Mouse (Mus musculus) CH12F3 (cell line): Measurements from ENCODE around the gene Dock2.
"Not testable (repeated sequence)": the region's sequence is repeated elsewhere in the genome, so short reads cannot be mapped to it uniquely, and the experiment has no call there.

ENCODE experiments used
- in situ Hi-C: fragments of 300-500 bp; cut with MboI; formaldehyde crosslinking; loops from 2 replicates; pipeline ENCODE4 v1.14.3; 2020; ENCODE audit warnings: low sequenced_read_pairs

Gene Dock2

DNA sequence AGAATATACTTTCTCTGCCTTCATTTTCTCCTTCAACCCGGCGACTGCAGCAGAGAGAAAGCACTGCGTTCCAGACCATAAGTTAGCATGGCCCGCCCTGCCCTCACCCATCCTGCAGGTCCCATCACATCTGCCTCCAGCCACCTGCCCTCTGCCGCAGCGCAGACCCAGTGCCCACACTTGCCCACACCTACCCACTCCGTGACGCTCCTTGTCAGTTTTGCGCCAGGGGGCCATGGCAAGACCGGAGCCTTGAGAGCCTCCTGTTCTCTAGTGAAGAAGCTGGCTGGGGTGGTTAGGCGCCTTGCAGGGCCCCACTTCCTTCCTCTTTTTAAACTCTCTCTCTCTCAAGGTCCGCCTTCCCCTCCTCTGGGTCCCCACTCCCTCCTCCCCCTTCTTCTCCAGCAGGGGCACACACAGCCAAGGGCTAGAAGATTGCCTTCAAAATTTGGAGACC, at the start of gene Dock2:
Dock2 (minus strand) TSS at position 306 of the 457 bp plus-strand sequence.
- in situ Hi-C loops, result no loop called here

- in situ Hi-C loops, result no loop called here
These were observed 49.0 kb upstream of the Dock2 start for GRCm38 (mm10) chr11:34832678-34833077.

DNA sequence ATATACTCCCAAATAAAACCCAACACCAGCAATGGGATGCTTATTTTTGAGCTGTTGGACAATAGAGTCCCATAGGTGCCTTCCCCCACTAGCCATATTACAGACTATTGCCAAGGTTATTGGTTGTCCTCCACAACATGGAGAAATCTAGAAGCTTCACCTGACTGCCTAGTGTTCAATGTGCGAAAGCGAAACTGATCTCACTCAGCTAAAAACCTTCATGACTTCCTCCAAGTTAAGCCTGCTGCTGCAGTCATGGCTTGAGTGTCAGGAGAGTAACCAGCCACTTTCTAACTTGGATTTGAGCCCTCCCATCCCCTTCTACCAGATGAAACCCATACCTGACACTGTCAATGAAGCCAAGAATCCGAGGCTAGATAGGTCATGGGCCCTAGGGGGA, 44.1 kb upstream of the Dock2 start:
- in situ Hi-C loops, result no loop called here

DNA sequence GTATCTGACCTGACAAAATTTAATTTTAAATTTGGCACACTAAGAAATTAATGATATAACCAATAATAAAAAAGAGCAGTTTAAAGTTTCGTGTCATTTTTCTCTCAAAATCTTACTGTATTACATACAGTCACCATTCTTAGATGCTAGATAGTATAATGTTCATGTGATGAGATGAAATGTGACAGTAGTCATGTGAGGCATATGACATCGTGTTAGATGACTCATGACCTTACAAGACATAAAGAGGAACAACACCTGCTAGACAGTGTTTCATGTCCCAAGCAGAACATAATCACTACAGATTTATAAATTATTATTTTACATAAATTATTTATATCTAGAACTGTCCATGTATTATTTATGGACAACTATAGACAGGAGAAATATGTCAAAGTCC, 43.2 kb upstream of the Dock2 start:
- in situ Hi-C loops, result no loop called here

DNA sequence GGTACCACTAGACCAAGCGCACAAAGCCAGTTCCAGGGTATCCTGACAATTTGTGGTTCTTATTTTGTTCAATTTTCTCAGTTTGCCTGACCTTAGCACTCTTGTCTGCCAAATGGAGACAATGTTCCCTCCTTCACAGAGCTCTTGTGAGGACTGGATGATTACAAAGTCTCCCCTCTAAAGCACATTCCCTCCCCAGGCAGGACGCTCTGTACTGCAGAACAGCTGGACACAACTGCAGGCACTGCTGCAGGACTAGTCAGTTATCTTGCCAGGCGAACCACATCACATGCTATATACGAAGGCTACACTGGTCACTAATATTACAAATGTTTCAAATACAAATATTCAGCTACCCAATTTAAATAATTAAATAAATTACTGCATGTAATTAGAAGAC, 41.1 kb upstream of the Dock2 start:
- in situ Hi-C loops, result loop anchor here (25.0 kb wide), 1 partner anchor 587 kb away; no protein-coding TSS in a partner anchor

DNA sequence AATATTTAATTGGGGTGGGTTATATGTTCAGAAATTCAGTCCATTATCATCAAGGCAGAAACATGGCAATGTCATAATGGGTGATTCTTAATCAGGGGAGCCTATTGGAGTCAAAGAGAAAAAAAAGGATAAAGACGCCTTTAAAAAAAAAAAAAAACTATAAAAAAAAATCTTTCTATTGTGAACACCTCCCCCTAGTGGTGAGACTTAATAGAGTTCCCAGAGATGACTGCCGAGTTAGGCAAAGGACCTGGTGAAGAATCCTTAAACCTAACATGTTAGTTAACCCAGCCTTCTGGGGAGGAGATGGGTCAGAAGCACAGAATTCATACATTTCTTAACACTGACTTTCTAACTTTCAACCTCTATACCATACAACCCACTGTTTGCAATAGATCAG, 31.1 kb upstream of the Dock2 start:
- in situ Hi-C loops, result loop anchor here (25.0 kb wide), 1 partner anchor 577 kb away; no protein-coding TSS in a partner anchor

DNA sequence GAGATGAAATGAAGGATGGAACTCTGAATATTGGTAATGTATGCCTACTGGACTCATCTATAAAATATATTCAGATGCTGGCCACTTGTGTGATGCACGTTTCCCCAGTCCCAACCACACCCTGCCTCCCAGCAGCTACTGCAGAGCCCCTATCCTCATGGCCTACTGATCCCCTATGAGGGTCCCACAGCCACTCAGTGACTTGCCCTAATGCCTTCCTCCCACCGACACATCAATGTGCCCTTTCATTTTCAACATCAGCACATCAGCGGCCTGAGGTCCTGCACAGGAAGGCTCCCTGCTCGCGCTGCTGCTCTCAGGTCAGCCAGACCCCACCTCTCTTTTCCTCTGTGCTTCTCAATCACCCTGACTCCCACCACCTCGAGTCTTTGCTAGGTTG, 30.6 kb upstream of the Dock2 start:
- in situ Hi-C loops, result loop anchor here (25.0 kb wide), 1 partner anchor 577 kb away; no protein-coding TSS in a partner anchor

DNA sequence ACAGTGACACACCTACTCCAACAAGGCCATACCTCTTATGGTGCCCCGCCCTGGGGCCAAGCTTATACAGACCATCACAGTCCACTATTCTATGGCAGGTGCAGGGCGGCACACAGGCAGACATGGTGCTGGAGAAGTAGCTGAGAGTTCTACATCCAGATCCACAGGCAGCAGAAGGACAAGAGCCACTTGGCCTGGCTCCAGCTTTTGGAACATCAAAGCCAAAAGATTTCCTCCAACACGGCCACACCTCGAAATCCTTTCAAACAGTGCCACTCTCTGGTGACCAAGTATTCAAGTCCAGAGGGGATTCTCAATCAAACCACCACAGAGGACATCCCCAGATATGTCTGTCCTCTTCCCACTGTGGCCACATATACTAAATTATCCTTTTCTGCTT, 21.3 kb upstream of the Dock2 start:
- in situ Hi-C loops, result loop anchor here (25.0 kb wide), 1 partner anchor 568 kb away; no protein-coding TSS in a partner anchor

DNA sequence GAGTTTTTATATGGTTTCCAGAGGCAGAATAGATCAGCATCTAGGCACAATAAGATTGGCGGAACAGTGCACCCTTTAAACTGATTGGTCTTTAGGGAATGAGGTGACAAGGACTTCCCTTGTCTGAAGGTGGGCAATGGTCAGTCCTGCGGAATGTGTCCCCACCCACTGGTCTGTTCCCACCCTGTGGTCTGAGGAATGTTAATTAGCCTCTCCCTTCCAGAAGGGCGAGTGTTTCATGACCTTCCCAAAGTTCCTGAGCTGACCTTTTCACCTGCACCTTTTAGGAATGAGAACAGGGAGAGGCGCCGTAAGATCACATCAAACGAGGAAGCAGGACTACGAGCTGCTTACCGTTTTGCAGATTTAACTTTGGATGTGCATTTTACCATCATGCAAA, 14.4 kb upstream of the Dock2 start:
- in situ Hi-C loops, result not testable (repeated sequence)

DNA sequence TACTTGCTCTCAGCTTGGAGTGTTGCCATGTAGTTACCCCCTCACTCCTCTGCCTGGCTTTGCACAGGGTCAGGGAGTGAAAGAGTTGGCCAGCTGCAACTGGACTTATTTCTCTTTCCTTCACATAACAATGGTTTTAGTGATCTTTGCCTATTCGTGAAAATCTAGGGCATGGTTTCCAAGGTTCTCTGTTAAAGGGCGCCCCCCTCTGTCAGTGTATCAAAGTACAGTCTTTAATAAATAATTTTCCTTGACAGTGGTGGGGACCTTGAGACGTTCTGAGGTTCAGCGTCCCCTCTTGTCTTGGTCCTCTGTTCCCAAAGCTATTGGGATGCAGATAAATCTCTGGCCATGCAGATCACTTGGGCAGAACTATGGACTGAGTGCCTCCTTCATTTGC, 12.4 kb upstream of the Dock2 start:
- in situ Hi-C loops, result no loop called here

DNA sequence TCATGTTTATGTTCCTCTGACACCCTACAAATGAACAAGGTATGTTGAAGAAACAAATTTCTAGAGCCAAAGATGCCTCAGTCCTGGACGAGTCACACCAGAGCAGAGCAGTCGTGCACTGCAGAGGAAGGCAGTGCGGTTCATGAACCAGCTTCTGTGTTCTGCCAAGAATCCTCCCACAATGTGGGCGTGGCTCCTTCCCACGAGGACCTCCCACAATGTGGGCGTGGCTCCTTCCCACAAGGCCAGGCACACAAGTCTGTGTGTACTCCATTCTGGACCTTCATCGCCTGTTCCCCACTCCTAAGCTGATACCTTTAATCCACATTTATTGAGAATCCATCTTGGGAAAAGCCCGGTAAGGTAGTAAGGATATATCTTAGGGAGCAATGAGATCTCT, 8.2 kb upstream of the Dock2 start:
- in situ Hi-C loops, result no loop called here

DNA sequence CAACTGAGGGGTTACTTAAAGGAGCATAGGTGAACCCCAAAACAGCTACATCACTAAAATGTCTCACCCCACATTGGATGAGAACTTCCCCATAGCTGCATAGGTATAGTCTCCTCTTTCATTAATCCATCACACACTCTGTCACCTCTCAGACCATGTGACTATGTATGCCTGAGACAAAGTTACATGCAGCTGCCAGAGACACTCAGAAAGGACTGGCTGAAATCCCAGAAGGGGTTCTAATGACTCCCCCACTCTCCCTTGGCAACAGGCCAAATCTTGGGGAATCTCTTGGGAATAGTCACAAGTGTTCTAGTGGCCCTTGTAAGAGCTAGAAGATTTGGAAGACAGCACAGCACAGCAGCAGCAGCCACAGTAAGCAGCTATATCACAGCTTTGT, 1.2 kb upstream of the Dock2 start:
- in situ Hi-C loops, result no loop called here

DNA sequence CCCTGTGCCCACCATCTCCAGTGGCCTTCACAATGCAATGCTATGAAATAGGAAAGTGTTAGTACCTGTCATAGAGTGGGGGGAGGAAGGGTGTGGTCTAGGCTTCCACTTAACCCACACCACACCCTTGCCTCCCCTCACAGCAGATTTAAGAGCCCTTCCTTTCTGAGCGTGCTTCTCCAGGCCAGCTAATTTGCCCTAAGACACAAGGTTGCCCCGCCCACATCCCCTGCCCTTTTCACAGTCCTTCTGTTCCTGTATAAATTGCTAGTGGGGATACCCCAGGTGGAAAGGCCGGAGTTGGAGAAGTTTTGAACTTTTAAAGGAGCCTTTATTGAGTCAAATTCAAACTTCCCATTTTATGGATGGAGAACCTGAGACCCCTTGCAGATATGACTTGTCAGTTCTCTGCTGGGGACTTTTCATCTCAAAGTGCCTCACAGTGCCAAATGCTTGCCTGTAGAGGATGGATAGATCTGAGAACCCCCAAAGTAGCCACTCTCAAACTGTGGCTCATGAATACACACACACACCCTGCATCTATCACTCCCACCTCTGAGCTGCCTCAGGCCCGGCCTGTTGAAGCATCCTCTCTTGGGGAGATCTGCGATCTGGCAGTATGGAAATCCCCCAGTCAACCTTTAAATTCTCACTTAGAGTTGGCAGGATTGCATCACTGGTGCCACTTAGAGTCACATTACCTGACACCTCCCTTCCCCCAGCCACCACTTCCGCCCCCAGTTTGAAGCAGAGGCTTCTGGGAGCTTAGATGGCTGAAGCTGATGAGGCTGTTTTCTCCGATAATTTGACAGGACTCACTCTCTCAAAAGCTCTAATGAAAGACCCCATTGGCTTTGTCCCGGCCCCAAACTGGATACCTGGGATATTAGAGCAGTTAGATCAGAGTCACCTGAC, 919 bp downstream of the Dock2 start:
- in situ Hi-C loops, result no loop called here

DNA sequence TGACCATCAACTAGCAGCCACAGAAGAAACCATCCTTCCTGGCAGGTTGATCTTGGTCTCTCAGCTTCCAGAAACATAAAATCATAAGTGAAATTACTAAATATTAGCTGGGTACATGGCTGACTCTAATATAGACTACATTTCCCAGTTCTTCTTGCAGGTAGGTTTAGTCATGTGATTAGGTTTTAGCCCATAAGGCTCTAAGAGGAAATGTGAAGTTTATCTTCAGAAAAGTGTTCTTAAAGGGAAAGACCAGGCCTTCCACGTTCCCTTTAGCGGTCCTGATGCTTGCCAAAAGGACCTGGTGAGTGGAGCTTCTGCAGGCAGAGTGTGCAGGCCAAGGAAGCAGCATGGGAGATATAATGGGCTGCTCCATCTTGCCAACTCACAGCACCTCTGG, 2.9 kb downstream of the Dock2 start:
- in situ Hi-C loops, result no loop called here

GRCm38 (mm10) chr11:34779966-34780365, 3.7 kb downstream of the Dock2 start:
- in situ Hi-C loops, result no loop called here

DNA sequence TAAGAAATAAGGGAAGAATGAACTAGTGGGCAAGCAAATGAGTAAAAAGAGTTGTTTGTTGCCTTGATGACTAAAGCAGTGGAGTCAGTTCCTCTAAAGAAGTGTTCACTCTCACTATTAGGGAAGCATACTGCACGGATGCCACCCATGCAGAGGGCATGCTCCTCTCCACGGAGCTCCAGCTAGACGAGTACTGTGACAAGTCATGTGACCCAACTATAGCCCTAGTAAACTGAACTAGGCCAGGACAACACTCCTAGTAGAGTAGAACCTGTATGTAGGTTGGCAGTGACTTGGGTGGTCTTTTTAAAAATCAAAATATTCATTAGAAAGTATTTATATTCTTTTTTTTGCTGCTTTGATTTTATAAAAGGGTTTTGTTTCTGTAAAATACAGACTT, 5.3 kb downstream of the Dock2 start:
- in situ Hi-C loops, result no loop called here

- in situ Hi-C loops, result no loop called here
These were observed 6.2 kb downstream of the Dock2 start for GRCm38 (mm10) chr11:34777529-34777928.

DNA sequence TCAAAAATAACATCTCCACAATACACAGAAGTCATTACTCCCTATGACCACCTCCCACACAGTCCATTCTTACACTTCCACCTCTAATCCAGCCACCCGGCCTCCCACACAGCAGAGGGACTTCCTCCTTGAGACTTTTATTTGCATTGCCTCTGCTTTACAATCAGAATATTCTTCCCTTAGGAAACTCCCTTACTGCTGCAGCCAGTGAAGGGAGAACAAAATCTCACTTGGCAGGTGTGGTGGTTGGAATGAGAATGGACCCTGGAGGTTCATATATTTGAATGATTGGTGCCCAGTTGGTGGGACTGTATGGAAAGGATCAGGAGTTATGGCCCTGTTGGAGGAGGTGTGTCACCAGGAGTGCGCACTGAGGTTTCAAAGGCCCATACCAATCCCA, 7.6 kb downstream of the Dock2 start:
- in situ Hi-C loops, result no loop called here

- in situ Hi-C loops, result no loop called here
These were observed 9.1 kb downstream of the Dock2 start for GRCm38 (mm10) chr11:34774636-34775035.

GRCm38 (mm10) chr11:34773304-34773895, 10.3 kb downstream of the Dock2 start:
- in situ Hi-C loops, result no loop called here

DNA sequence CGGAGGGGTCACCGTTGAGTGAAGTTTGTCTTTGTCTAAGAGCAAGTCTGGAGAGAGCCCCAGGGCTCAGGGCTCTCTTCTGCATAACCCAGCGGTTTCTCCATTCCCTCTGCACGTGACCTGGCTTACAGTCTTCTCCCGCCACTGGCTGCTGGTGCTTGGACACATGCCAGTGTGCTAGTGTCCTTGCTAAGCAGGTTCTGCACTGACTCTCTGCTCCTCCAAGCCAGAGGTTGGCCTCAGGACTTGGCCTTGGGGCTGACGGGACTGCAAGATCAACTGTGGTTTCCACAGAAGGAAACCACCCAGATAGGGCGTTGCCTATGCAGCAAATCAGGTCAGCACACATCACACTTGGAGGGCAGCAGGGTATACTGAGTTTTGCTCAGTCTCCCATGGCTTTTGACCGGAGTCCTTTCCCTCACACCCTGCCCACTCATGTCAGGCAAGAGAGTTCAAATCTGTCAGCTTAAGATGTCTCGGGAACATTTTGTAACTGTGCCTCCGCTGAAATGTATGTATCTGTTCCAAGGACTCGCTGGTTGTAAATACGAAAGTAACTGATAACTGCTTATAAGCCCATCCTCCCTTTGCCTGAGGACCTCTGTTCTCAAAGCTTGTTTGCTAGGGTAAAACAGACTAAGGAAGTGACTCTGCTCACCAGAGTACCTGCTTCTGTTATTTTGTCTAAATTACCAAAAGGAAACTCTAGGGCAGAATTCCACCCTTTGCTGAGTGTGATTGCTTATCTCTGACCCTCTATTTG, 12.3 kb downstream of the Dock2 start:
- in situ Hi-C loops, result no loop called here
